In the genomic region with DNA sequence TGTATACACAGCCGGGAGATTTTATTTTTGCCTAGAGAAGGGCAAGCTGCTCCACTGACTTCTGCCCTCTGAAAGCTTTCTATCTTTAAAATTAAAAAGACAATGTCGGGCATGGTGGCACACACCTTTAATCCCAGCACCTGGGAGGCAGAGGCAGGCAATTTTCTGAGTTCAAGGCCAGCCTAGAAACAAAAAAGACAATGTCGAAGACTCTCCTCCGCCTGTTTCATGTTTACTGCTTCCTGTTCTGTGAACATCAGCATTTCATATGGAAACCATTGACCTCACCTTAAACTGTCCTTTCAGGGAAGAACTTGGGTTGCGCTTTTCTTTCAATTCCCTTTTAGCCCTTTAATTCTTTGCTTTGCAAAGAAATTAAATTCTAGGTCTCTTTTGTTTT, we compare ENCODE assay signal across 21 mouse cellular contexts. TPM values are rescaled to one million over a fixed set of nuclear protein-coding genes. Genes with fewer than 3 reads are reported as not detected.
A peak's percentile ranks its signal among the peaks of the same experiment; 100 is the strongest.
DNase-seq lines count a peak whose midpoint lies in the region; ATAC-seq and TF ChIP-seq lines count a peak whose summit lies in the region.
"Had no signal": no experiment of that assay in that cellular context is flagged by ENCODE, and none has a peak within 500 bp of the region (broad histone marks: within the 10 kb centered on the region; RNA-seq: fewer than 3 reads in every experiment).

No protein-coding gene starts in this region.

- no peaks in the 10 kb centered on the region for H3K27me3 ChIP-seq in kidney, postnatal 0 days (ENCODE audit: insufficient read depth, low read length)
- H3K27me3 ChIP-seq in CH12.LX (replicated peaks) (no peaks in the 10 kb centered on the region), MEL (ENCODE audit: control insufficient read depth in 1 of 2, insufficient read depth in 2 of 2, low read length in 2 of 2) (no peaks in the 10 kb centered on the region)
- no peaks in the 10 kb centered on the region for H3K27me3 ChIP-seq in small intestine, adult 2 months (ENCODE audit: control insufficient read depth, insufficient read depth, low read length)
- H3K27me3 ChIP-seq in midbrain, embryonic 11.5 days (ENCODE audit: control insufficient read depth, insufficient read depth, low read length) = peaks cover 6% of the 10 kb centered on the region; the same call in 1 of the 2 replicates
- H3K27me3 ChIP-seq: stomach, embryonic 15.5 days had no signal

- DNase-seq in kidney, postnatal 0 days (ENCODE audit: low spot score) = no peak
- no peak for DNase-seq in kidney, adult 18-20 months
- DNase-seq in CH12.LX (ENCODE audit: extremely low read depth) = no peak
- no peak for DNase-seq in MEL (ENCODE audit: low read depth, low spot score)
- DNase-seq in gastrocnemius, adult 8-10 months (ENCODE audit: low spot score in 2 of 2) = no peak
- DNase-seq in midbrain, embryonic 11.5 days (ENCODE audit: low spot score, missing footprints) = no peak
- DNase-seq: adrenal gland, adult 2 months; cerebellum, adult 8-10 months; gastrocnemius, postnatal 25 days; heart, postnatal 14 days; kidney, postnatal 25 days; left cerebral cortex, postnatal 4 days; liver had no signal

- no peak overlapping the region for H3K4me3 ChIP-seq in kidney, postnatal 0 days (replicated peaks; ENCODE audit: low read depth, low read length)
- H3K4me3 ChIP-seq in CH12.LX (replicated peaks in 1 of 3; ENCODE audit: low read depth in 2 of 3, low read length in 2 of 3, poor library complexity in 1 of 3) (no peak overlapping the region), MEL (ENCODE audit: control insufficient read depth in 1 of 2, insufficient read depth in 1 of 2, low read depth in 2 of 2, low read length in 2 of 2) (no peak overlapping the region)
- H3K4me3 ChIP-seq in small intestine, adult 2 months (ENCODE audit: low read depth, low read length) = peak overlapping the region; percentile 21; the same call in 1 of the 2 replicates
- no peak overlapping the region for H3K4me3 ChIP-seq in midbrain, embryonic 11.5 days (ENCODE audit: low read depth, low read length)
- H3K4me3 ChIP-seq: forebrain, embryonic 12.5 days; heart, embryonic 10.5 days; hindbrain, embryonic 12.5 days; midbrain, embryonic 12.5 days; neural tube, embryonic 12.5 days; stomach, embryonic 15.5 days had no signal

- no peak overlapping the region for H3K9ac ChIP-seq in kidney, postnatal 0 days (ENCODE audit: low read depth, low read length)
- H3K9ac ChIP-seq in CH12.LX (ENCODE audit: insufficient read depth, low read depth) = no peak overlapping the region; the same call in 1 of the 2 replicates
- H3K9ac ChIP-seq in MEL (ENCODE audit: control insufficient read depth, low read depth, low read length, poor library complexity, severe bottlenecking) = no peak overlapping the region; the same call in 1 of the 2 replicates
- H3K9ac ChIP-seq in midbrain, embryonic 11.5 days (ENCODE audit: low read length) = no peak overlapping the region
- H3K9ac ChIP-seq: forebrain, embryonic 12.5 days; hindbrain, embryonic 12.5 days; midbrain, embryonic 12.5 days; neural tube, embryonic 12.5 days; stomach, embryonic 15.5 days had no signal

- H3K4me1 ChIP-seq in kidney, postnatal 0 days (replicated peaks; ENCODE audit: insufficient read depth, low read length) = peaks cover 11% of the 10 kb centered on the region
- H3K4me1 ChIP-seq in CH12.LX (ENCODE audit: control insufficient read depth in 1 of 2, insufficient read depth in 2 of 2) (peaks cover 7 to 10% of the 10 kb centered on the region in 2 experiments; a peak in 3 of 4 replicates), MEL (ENCODE audit: control insufficient read depth in 1 of 2, insufficient read depth in 2 of 2, low read length in 2 of 2) (peaks cover 16 to 22% of the 10 kb centered on the region in 2 experiments)
- H3K4me1 ChIP-seq in small intestine, adult 2 months (ENCODE audit: control insufficient read depth, insufficient read depth, insufficient read length, low read length) = peaks cover 8% of the 10 kb centered on the region
- H3K4me1 ChIP-seq in midbrain, embryonic 11.5 days (ENCODE audit: control insufficient read depth, insufficient read depth, low read length) = no peaks in the 10 kb centered on the region
- H3K4me1 ChIP-seq: stomach, embryonic 15.5 days had no signal

- no peak for TF ChIP-seq EP300 in CH12.LX (IDR thresholded peaks at IDR 0.05; ENCODE audit: low read length)
- no peak for TF ChIP-seq EP300 in MEL (IDR thresholded peaks at IDR 0.05; ENCODE audit: low read depth in 1 of 2, low read length in 2 of 2)

- WGBS in kidney, postnatal 0 days = 80% methylated on average over 5 of the region's 5 CpGs
- WGBS in small intestine, adult 2 months = 74% methylated on average over 5 of the region's 5 CpGs
- WGBS in midbrain, embryonic 11.5 days = 87% methylated on average over 5 of the region's 5 CpGs

- in situ Hi-C loops in CH12.LX (cut with MboI; ENCODE audit: low pct_ligation_motif_present, low pct_unique_long_range_greater_than_20kb, low sequenced_read_pairs) = no loop called here

- TF ChIP-seq RAD21 in CH12.LX (IDR thresholded peaks at IDR 0.05; ENCODE audit: low read depth, low read length) = no peak
- TF ChIP-seq RAD21 in MEL (IDR thresholded peaks at IDR 0.05; ENCODE audit: low read depth, low read length) = no peak

- H3K27ac ChIP-seq in kidney, postnatal 0 days = no peak overlapping the region
- H3K27ac ChIP-seq in CH12.LX (ENCODE audit: insufficient read depth, low read depth) = no peak overlapping the region
- H3K27ac ChIP-seq in MEL (ENCODE audit: control insufficient read depth, low read depth, low read length) = 0 out of 2 replicates have a peak overlapping the region, but pooled peaks have one; percentile 26
- H3K27ac ChIP-seq in small intestine, adult 2 months (ENCODE audit: insufficient read depth, low read depth, low read length) = peak overlapping the region; percentile 83
- H3K27ac ChIP-seq in midbrain, embryonic 11.5 days (ENCODE audit: low read depth, low read length) = no peak overlapping the region
- H3K27ac ChIP-seq: forebrain, embryonic 12.5 days; heart, embryonic 10.5 days; hindbrain, embryonic 12.5 days; macrophage; midbrain, embryonic 12.5 days; neural tube, embryonic 12.5 days; stomach, embryonic 15.5 days had no signal

- TF ChIP-seq POLR2A in CH12.LX (IDR thresholded peaks at IDR 0.05; ENCODE audit: low read depth, low read length) (no peak), MEL (IDR thresholded peaks at IDR 0.05; ENCODE audit: control insufficient read depth in 1 of 2, insufficient read depth in 1 of 2, low read depth in 1 of 2, low read length in 2 of 2, poor library complexity in 1 of 2) (no peak)
- no peak for TF ChIP-seq POLR2A in small intestine, adult 2 months (IDR thresholded peaks at IDR 0.05; ENCODE audit: low read depth, low read length)

- no peaks in the 10 kb centered on the region for H3K36me3 ChIP-seq in kidney, postnatal 0 days (ENCODE audit: insufficient read depth, low read length)
- no peaks in the 10 kb centered on the region for H3K36me3 ChIP-seq in CH12.LX (replicated peaks in 1 of 2; ENCODE audit: control insufficient read depth in 1 of 2, insufficient read depth in 1 of 2, low read length in 1 of 2)
- peaks cover 18 to 45% of the 10 kb centered on the region in 2 experiments for H3K36me3 ChIP-seq in MEL (ENCODE audit: control insufficient read depth in 1 of 2, insufficient read depth in 2 of 2, low read length in 2 of 2)
- peaks cover 31% of the 10 kb centered on the region for H3K36me3 ChIP-seq in small intestine, adult 2 months (ENCODE audit: control insufficient read depth, insufficient read depth, low read length)
- no peaks in the 10 kb centered on the region for H3K36me3 ChIP-seq in midbrain, embryonic 11.5 days (ENCODE audit: control insufficient read depth, insufficient read depth, low read length)
- H3K36me3 ChIP-seq: forebrain, embryonic 12.5 days; heart, embryonic 10.5 days; hindbrain, embryonic 12.5 days; midbrain, embryonic 12.5 days; neural tube, embryonic 12.5 days; stomach, embryonic 15.5 days had no signal

- dilution Hi-C loops in CH12.LX (cut with MboI; ENCODE audit: extremely low pct_ligation_motif_present, extremely low pct_unique_long_range_greater_than_20kb, low sequenced_read_pairs) = no loop called here

- no peak for TF ChIP-seq CTCF in kidney, postnatal 0 days (IDR thresholded peaks at IDR 0.05; ENCODE audit: low read depth)
- TF ChIP-seq CTCF in CH12.LX (conservative IDR thresholded peaks at IDR 0.05 in 1 of 2, IDR thresholded peaks at IDR 0.05 in 1 of 2; ENCODE audit: low read depth in 2 of 2, low read length in 2 of 2) (no peak), MEL (IDR thresholded peaks at IDR 0.05 in 2 of 3, conservative IDR thresholded peaks at IDR 0.05 in 1 of 3; ENCODE audit: control insufficient read depth in 1 of 3, insufficient read depth in 1 of 3, low read depth in 2 of 3, low read length in 3 of 3, poor library complexity in 1 of 3, severe bottlenecking in 1 of 3) (no peak)
- no peak for TF ChIP-seq CTCF in small intestine, adult 2 months (IDR thresholded peaks at IDR 0.05; ENCODE audit: extremely low read depth, insufficient read length, insufficient replicate concordance, low read depth, low read length)

- no peaks in the 10 kb centered on the region for H3K79me2 ChIP-seq in CH12.LX (replicated peaks; ENCODE audit: control insufficient read depth, extremely low read depth, insufficient read depth, poor library complexity, severe bottlenecking)
- H3K79me2 ChIP-seq in MEL (ENCODE audit: control insufficient read depth, insufficient read depth, low read length, poor library complexity) = peaks cover 55% of the 10 kb centered on the region

- no peak for ATAC-seq in kidney, postnatal 0 days (replicated peaks; ENCODE audit: low FRiP score, low read depth)
- no peak for ATAC-seq in midbrain, embryonic 11.5 days (ENCODE audit: low FRiP score)

- H3K4me2 ChIP-seq in kidney, postnatal 0 days (ENCODE audit: low read length) = peak overlapping the region; percentile 35; the same call in 1 of the 2 replicates
- H3K4me2 ChIP-seq in CH12.LX (ENCODE audit: insufficient read depth, low read depth, poor library complexity, severe bottlenecking) = peak overlapping the region; percentile 74
- no peak overlapping the region for H3K4me2 ChIP-seq in midbrain, embryonic 11.5 days
- H3K4me2 ChIP-seq: forebrain, embryonic 12.5 days; hindbrain, embryonic 12.5 days; midbrain, embryonic 12.5 days; neural tube, embryonic 12.5 days; stomach, embryonic 15.5 days had no signal

- H3K9me3 ChIP-seq in kidney, postnatal 0 days (replicated peaks; ENCODE audit: low read length) = no peaks in the 10 kb centered on the region
- H3K9me3 ChIP-seq in CH12.LX (replicated peaks; ENCODE audit: low read length) (no peaks in the 10 kb centered on the region), MEL (replicated peaks; ENCODE audit: insufficient read depth, low read length) (no peaks in the 10 kb centered on the region)
- no peaks in the 10 kb centered on the region for H3K9me3 ChIP-seq in midbrain, embryonic 11.5 days (ENCODE audit: control insufficient read depth, low read length)
- H3K9me3 ChIP-seq: forebrain, embryonic 12.5 days; heart, embryonic 10.5 days; hindbrain, embryonic 12.5 days; midbrain, embryonic 12.5 days; neural tube, embryonic 12.5 days; stomach, embryonic 15.5 days had no signal

RNA-seq across cellular contexts. Expression of gene Dpp4, which starts 3.8 kb away (rescaled TPM):
- 87.8 and 97.9 TPM in 2 replicates for polyA plus RNA-seq in kidney, postnatal 0 days (2015; fragmentation: Nextera tagmentation; extraction: Ambion mirVana)
- total RNA-seq in CH12.LX (2012; rRNA removed) = 2.4 and 3.6 TPM in 2 replicates
- total RNA-seq in CH12.LX (2014; rRNA removed) = 0.04 and 0.08 TPM in 2 replicates
- polyA plus RNA-seq in CH12.LX (2012; ENCODE audit: insufficient read length, low read depth) = 0.29 and 0.61 TPM in 2 replicates
- total RNA-seq in MEL (2012; rRNA removed) = 40.4 and 46.7 TPM in 2 replicates
- 10 to 100 TPM; 64.1 to 99.1 TPM for polyA plus RNA-seq in MEL (2012; ENCODE audit: insufficient read depth in 1 of 2, insufficient read length in 2 of 2, low read depth in 1 of 2, low replicate concordance in 2 of 2, missing spikeins in 1 of 2)
- polyA plus RNA-seq in small intestine, adult 2 months (2012; rRNA removed) = 12.8 and 77.5 TPM in 2 replicates
- total RNA-seq in gastrocnemius, adult 8-10 months (2022) = 1 to 10 TPM; 2.0 to 3.4 (median 2.2) TPM
- 0.80 and 1.2 TPM in 2 replicates for polyA plus RNA-seq in midbrain, embryonic 11.5 days (2014; fragmentation: Nextera tagmentation; extraction: Ambion mirVana)

Comparison
In these comparisons a context has a peak if more than half of its experiments do, and no peak if none do; other contexts are left out.
1. H3K27ac ChIP-seq: peak in MEL (single experiment) and small intestine, adult 2 months (single experiment); none in kidney, postnatal 0 days (single experiment), CH12.LX (single experiment) and midbrain, embryonic 11.5 days (single experiment).